Mouse (Mus musculus) layer of hippocampus, adult 8-10 months (tissue): ENCODE results near the gene Akna. TPM values are rescaled to one million over a fixed set of nuclear protein-coding genes. Genes with fewer than 3 reads are reported as not detected.

ENCODE experiments used
- DNase-seq, 2 experiments: peaks; one replicate each; pipeline ENCODE4 v3.0.0; 2022; ENCODE audit warnings: low spot score in 2 of 2
- total RNA-seq, 4 experiments: library from RNA; stranded (reverse); gene quantifications; 2 replicates each; pipeline ENCODE4 v1.2.4; 2022

Gene Akna
- total RNA-seq, 4 experiments from 2014 or later = 3.0 to 7.6 (median 5.2) TPM

GRCm38 (mm10) chr4:63323275-63323815, 79.8 kb downstream of the Akna start:
- no peak for DNase-seq

- peak; percentile 15 to 56 for DNase-seq
These were observed 83.6 kb downstream of the Akna start for GRCm38 (mm10) chr4:63319566-63319965.

Other genes with a start within 250 kb of the Akna start
- not detected for gene Ambp, start 248.6 kb downstream of the Akna start, total RNA-seq
- gene Kif12, start 231.2 kb downstream of the Akna start, total RNA-seq = not detected
- 10 to 100 TPM in 1 of 4 experiments, 1 to 10 TPM in 3; 4.1 to 10.9 (median 7.8) TPM for gene Col27a1, start 189.3 kb downstream of the Akna start, total RNA-seq
- gene Orm1, start 58.8 kb downstream of the Akna start, total RNA-seq = not detected
- not detected for gene Orm3, start 47.2 kb downstream of the Akna start, total RNA-seq
- not detected for gene Orm2, start 40.9 kb downstream of the Akna start, total RNA-seq
- 10 to 100 TPM; 23.8 to 32.9 (median 28.2) TPM for gene Whrn, start 92.6 kb upstream of the Akna start, total RNA-seq
- 100 to 1,000 TPM; 110 to 144 (median 128) TPM for gene Atp6v1g1, start 141.4 kb upstream of the Akna start, total RNA-seq
- gene Tmem268, start 155.4 kb upstream of the Akna start, total RNA-seq = 1 to 10 TPM; 6.5 to 9.6 (median 9.0) TPM
- not detected for gene Gm11213, start 201.9 kb upstream of the Akna start, total RNA-seq
- gene Tex48, start 219.1 kb upstream of the Akna start, total RNA-seq = not detected